Mouse (Mus musculus) heart, embryonic 11.5 days (tissue): Measurements from ENCODE around the gene Pfkfb2. TPM values are rescaled to one million over a fixed set of nuclear protein-coding genes. Genes with fewer than 3 reads are reported as not detected.

Experiments used
- ATAC-seq: fragments of 200-750 bp; cut with Nextera tagmentation; replicated peaks from 2 replicates; pipeline ENCODE4 v1.8.0; 2017; ENCODE audit warnings: moderate library complexity; ENCODE audit not compliant: insufficient number of reproducible peaks, low FRiP score, low TSS enrichment
- H3K27ac ChIP-seq: fragments of 300-500 bp; sonication (generic); 2 replicates; pipeline ENCODE4 v1.5.1; 2014; ENCODE audit warnings: mild to moderate bottlenecking, low read depth, low read length
- H3K27me3 ChIP-seq: fragments of 300-500 bp; sonication (generic); 2 replicates; pipeline ENCODE4 v1.6.1; 2014; ENCODE audit warnings: mild to moderate bottlenecking, low read length, mixed read lengths; ENCODE audit not compliant: control insufficient read depth, insufficient read depth
- H3K36me3 ChIP-seq: fragments of 300-500 bp; sonication (generic); 2 replicates; pipeline ENCODE4 v1.6.1; 2014; ENCODE audit warnings: mild to moderate bottlenecking, low read length, moderate library complexity, mixed read lengths; ENCODE audit not compliant: control insufficient read depth, insufficient read depth
- H3K4me1 ChIP-seq: fragments of 300-500 bp; sonication (generic); 2 replicates; pipeline ENCODE4 v1.6.1; 2014; ENCODE audit warnings: low read length; ENCODE audit not compliant: control insufficient read depth, insufficient read depth
- H3K4me2 ChIP-seq: fragments of 300-500 bp; sonication (generic); 2 replicates; pipeline ENCODE4 v1.6.1; 2014; ENCODE audit warnings: mild to moderate bottlenecking, moderate library complexity
- H3K4me3 ChIP-seq: fragments of 300-500 bp; sonication (generic); 2 replicates; pipeline ENCODE4 v1.5.1; 2014; ENCODE audit warnings: low read depth, low read length
- H3K9ac ChIP-seq: fragments of 300-500 bp; sonication (generic); 2 replicates; pipeline ENCODE4 v1.6.1; 2014; ENCODE audit warnings: mild to moderate bottlenecking, low read depth, low read length, moderate library complexity
- H3K9me3 ChIP-seq: fragments of 300-500 bp; sonication (generic); replicated peaks from 2 replicates; pipeline ENCODE4 v1.6.1; 2016; ENCODE audit warnings: low read length; ENCODE audit not compliant: control insufficient read depth
- WGBS: fragments of 180-500 bp; shearing (Covaris S2); extraction: QIAGEN DNeasy Blood & Tissue Kit; methylation state at CpG from one replicate; pipeline ENCODE4 v1.1.7; 2014; ENCODE audit not compliant: insufficient replicate concordance; 5-methylcytosine and 5-hydroxymethylcytosine counted together
- polyA plus RNA-seq: library from polyadenylated mRNA; unstranded; fragments of >200 nt; fragmentation: Nextera tagmentation; extraction: Ambion mirVana; gene quantifications from 2 replicates; pipeline ENCODE4 v1.2.1, GENCODE M21; 2014

The Pfkfb2 gene
- polyA plus RNA-seq, 1 experiment from 2014 or later: 4.8 TPM

DNA sequence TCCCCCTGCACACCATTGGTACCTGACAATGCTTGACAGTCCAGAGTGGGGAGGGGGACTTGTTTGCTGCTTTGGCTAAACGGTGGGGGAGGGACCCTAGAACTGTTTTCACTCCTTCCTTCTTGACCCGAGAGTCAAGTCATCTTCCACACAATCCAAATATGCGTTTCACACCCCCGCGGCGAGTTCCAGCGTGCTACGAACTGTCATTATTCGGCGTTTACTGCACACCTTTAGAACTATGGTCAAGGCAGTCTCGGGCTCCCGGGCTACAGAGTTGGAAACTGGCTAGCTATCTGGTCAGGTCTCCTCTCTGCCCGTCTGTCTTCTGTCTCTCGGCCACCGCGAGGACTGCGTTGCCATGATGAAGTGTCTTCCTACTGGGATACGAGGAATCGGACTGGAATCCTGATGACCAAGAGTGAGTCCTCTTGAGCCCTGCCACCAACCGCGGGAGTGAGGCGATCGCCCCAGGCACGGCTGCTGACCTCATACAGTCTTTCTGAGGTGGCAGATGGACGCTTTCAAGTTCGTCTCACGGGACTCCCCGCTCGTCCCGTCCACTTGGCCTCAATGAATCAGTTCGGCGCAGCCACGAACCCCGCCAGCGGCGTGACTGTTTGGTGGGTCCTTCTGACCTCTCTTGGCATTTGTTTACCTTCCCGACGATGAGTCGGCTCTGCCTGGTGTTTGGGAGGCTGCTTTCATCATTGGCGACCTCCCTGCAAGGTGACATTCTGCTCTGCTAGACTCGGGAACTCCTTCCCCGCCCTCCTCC lies 12.4 kb downstream of the Pfkfb2 start:
- ATAC-seq: peak; percentile 5; the same call in 1 of the 2 replicates
- H3K9ac ChIP-seq: peak overlapping the region; percentile 96
- under 1% methylated on average over 42 of the region's 42 CpGs for WGBS
- H3K4me1 ChIP-seq: no peaks in the 10 kb centered on the region
- H3K9me3 ChIP-seq: no peaks in the 10 kb centered on the region
- H3K4me2 ChIP-seq: peak overlapping the region; percentile 99
- H3K4me3 ChIP-seq: peak overlapping the region; percentile 98
- H3K27ac ChIP-seq: peak overlapping the region; percentile 87
- H3K27me3 ChIP-seq: no peaks in the 10 kb centered on the region; the same call in 1 of the 2 replicates
- H3K36me3 ChIP-seq: no peaks in the 10 kb centered on the region

DNA sequence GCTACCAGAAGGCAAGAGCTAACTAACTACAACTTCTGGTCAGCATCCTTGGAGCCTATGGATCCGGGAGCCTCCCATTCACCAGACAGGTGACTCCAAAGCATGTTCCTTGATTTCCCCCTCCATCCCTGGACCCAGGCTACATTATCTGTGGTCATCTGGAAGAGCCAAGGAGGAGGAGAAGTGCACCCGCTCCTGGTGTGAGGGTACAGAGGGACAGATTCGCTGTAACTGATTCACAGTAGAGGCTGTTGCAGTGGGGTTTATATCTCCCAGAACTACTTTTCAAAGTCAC lies 12.9 kb downstream of the Pfkfb2 start:
- Histone ChIP-seq H3K4me3 (peak overlapping the region; percentile 98), H3K27ac (peak overlapping the region; percentile 87), H3K9ac (peak overlapping the region; percentile 96), H3K36me3 (no peaks in the 10 kb centered on the region), H3K4me2 (peak overlapping the region; percentile 99), H3K9me3 (no peaks in the 10 kb centered on the region), H3K4me1 (no peaks in the 10 kb centered on the region), H3K27me3 (no peaks in the 10 kb centered on the region; the same call in 1 of the 2 replicates)
- WGBS: 0% methylated on average over 3 of the region's 3 CpGs
- peak; percentile 2; the same call in 1 of the 2 replicates for ATAC-seq

DNA sequence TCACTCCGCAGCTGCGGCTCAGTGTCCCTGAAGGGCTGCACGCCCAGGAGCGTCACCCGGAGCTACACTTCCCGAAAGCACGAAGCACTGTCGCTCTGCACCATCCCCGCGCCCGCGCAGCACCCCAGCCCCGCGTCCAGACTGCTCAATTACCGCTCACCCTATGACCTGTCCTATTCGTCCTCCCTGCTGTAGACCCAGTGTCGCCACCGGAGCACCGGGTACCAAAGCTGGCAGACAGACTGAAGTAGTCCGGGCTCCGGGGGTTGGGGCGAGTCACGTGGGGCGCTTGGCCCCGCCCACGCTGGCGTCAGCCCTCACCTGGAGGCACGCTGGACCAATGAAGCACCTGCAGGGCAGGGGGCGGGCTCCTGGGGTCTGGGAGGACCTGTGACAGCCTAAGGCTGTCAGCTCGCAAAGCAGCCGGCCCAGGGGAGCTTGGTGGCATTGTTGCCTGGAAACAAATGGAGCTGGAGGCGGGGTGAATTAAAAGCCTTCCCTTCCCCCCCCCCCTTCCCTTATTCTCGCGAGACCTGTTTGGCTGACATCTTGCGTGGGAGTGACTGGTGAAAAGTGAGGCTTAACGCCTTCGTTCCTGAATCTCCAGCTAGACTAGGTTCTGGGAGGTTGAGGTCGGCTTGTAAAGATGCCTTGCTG lies 13.4 kb downstream of the Pfkfb2 start, which contains the start of gene Gm29427:
Gene Gm29427, minus strand, starts transcription at position 239 of the 657 bp plus-strand sequence.
- peak; percentile 91 for ATAC-seq
- Histone ChIP-seq H3K4me3 (peak within 1 kb of the TSS; percentile 98), H3K4me1 (peaks cover 2% of the 10 kb centered on the region; the same call in 1 of the 2 replicates), H3K36me3 (no peaks in the 10 kb centered on the region), H3K27me3 (no peaks in the 10 kb centered on the region; the same call in 1 of the 2 replicates), H3K9me3 (no peaks in the 10 kb centered on the region), H3K4me2 (peak within 1 kb of the TSS; percentile 99), H3K27ac (peak within 1 kb of the TSS; percentile 87), H3K9ac (peak within 1 kb of the TSS; percentile 96)
- 0% methylated on average over 38 of the region's 38 CpGs for WGBS

DNA sequence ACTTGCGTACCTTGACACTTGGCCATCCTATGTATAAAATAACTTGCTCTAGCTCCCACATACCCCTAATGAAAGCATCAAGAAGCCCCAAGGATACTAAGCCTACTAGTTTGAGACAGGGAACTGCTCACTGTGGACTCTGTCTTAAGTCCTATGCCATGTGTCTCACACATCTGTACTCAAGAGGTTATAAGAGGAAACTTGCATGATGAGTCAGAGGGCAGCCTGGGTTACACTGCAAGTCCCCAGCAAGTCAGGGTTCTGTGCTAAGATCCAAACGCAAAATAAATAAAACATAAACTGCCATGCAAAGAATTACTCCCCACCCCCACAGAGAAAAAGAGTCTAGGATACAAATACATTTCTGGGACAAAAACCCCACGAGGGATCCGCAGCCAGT lies 15.0 kb downstream of the Pfkfb2 start:
- Histone ChIP-seq H3K4me2 (no peak overlapping the region), H3K36me3 (no peaks in the 10 kb centered on the region), H3K9ac (no peak overlapping the region), H3K27ac (no peak overlapping the region), H3K9me3 (no peaks in the 10 kb centered on the region), H3K4me3 (no peak overlapping the region), H3K27me3 (no peaks in the 10 kb centered on the region; the same call in 1 of the 2 replicates), H3K4me1 (peaks cover 3% of the 10 kb centered on the region; the same call in 1 of the 2 replicates)
- 72% methylated on average over 4 of the region's 4 CpGs for WGBS
- ATAC-seq: no peak

DNA sequence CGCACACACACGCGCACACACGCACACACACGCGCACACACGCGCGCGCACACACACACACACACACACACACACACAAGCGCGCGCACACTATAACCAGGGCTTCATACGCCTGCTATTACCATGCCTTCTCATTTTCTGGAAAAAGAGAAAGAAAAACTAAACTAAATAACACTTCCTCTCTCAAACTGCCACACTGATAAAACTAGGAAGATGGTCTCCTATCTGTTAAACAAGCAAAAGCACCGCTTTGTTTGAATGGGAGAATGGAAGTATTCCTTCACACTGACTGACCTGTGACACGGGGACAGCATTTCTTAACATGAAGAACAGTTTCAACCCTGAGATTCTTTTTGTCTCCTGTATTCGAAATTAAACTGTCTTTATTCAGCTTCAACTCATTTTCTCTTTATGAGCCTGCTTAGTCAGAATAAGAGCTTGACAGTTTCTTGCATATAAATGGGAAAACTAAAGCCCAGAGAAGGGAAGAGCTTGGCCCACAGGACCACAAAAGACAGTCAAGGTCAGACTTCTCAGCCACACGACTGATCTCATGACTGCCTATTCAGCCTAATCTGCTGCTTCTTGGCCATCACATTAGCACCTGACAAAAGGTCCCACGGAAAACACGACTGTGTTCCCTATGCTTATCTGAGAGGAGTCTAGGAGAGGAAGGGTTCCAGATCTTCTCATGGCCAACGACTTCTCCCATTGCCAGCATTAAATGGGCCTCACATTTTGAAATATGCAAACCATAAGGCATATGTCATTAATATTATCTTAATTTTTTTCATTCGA lies 18.6 kb downstream of the Pfkfb2 start:
- Histone ChIP-seq H3K4me1 (peaks cover 3% of the 10 kb centered on the region; the same call in 1 of the 2 replicates), H3K36me3 (0 out of 2 replicates have a peak, but pooled peaks cover 5% of the 10 kb centered on the region), H3K4me3 (no peak overlapping the region), H3K27me3 (no peaks in the 10 kb centered on the region; the same call in 1 of the 2 replicates), H3K4me2 (no peak overlapping the region), H3K27ac (no peak overlapping the region), H3K9me3 (no peaks in the 10 kb centered on the region), H3K9ac (no peak overlapping the region)
- WGBS: 82% methylated on average over 22 of the region's 22 CpGs
- no peak for ATAC-seq

DNA sequence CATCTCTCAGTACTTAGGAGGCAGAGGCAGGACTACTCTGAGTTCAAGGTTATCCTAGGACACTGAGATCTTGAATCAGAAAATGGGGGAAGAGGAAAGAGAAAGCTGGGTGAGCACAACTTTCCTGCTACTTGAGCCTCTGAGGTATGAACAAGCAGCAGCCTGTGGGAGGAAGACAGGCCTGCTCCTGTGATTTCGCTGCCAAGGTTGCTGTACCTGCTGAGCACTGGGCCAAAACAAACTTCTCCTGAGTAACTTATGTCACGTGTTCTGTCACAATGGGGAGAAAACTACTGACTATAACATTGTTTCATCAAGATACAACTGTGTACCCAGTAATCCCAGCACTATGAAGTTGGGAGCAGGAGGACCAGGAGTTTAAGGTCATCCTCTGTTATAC lies 25.4 kb downstream of the Pfkfb2 start:
- Histone ChIP-seq H3K27ac (no peak overlapping the region), H3K36me3 (peaks cover 15% of the 10 kb centered on the region), H3K4me1 (no peaks in the 10 kb centered on the region), H3K9me3 (no peaks in the 10 kb centered on the region), H3K9ac (no peak overlapping the region), H3K4me3 (no peak overlapping the region), H3K4me2 (no peak overlapping the region), H3K27me3 (no peaks in the 10 kb centered on the region)
- WGBS: 80% methylated on average over 2 of the region's 2 CpGs
- no peak for ATAC-seq

DNA sequence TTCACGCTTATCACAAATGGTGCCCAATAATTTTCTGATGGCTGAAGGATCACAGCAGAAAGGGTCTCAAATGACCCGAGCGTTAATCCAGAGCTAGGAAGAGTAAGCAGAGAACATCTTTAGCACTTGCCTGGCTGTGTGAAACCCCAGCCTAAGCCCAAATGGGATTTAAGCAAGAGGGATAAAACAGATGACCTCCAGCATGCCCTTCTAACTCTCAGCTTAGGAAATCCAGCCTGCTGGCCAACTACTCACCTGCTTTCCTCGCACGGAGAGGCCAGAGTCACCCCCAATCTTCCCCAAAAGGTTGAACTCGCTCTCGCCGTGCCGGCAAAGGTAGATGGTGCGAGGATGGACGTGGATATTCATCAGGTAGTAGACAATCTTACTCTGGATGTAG lies 27.1 kb downstream of the Pfkfb2 start:
- no peak overlapping the region for H3K4me3 ChIP-seq
- peaks cover 18% of the 10 kb centered on the region for H3K36me3 ChIP-seq
- H3K27me3 ChIP-seq: no peaks in the 10 kb centered on the region
- no peak overlapping the region for H3K4me2 ChIP-seq
- no peaks in the 10 kb centered on the region for H3K9me3 ChIP-seq
- no peaks in the 10 kb centered on the region for H3K4me1 ChIP-seq
- 94% methylated on average over 11 of the region's 11 CpGs for WGBS
- no peak for ATAC-seq
- H3K9ac ChIP-seq: no peak overlapping the region
- no peak overlapping the region for H3K27ac ChIP-seq

DNA sequence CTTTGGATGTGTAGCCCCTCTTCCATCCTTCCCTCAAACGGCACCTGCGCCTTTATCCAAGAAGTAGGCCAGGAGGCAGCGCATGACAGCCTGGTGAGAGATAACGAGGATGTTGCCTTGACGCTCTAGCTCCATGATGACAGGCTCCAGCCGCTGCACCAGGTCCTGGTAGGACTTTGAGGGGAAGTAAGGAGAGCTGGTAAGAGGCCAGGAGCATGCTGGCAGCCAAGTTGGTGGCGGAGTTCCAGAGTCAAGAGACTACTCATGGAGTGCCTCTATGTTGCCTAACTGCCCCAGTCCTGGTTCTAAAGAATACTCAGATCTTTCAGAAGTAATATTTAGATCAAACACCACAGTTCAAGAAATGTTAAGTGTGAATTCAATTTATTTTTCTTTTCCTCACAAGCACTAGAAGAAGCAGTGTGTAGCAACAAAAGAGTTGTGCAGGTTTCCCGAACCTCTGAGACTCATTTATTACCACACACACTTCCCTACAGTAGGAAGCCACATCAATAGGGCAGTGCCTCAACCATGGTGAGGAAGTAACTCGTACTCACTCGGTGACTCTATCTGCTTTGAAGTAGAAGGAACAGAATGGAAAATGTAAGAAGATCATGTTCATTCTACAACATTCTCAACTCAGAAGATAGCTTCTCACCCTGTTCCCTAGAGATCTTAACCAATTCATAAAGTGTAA lies 29.0 kb downstream of the Pfkfb2 start:
- no peaks in the 10 kb centered on the region for H3K9me3 ChIP-seq
- H3K27me3 ChIP-seq: no peaks in the 10 kb centered on the region
- H3K9ac ChIP-seq: no peak overlapping the region
- no peak overlapping the region for H3K4me3 ChIP-seq
- no peak overlapping the region for H3K27ac ChIP-seq
- 86% methylated on average over 10 of the region's 10 CpGs for WGBS
- no peaks in the 10 kb centered on the region for H3K4me1 ChIP-seq
- H3K4me2 ChIP-seq: no peak overlapping the region
- no peak for ATAC-seq
- peaks cover 13% of the 10 kb centered on the region for H3K36me3 ChIP-seq
